34 mouse cellular contexts compared by ENCODE assay signal in genomic region chr4:145217046-145217445, GRCm38 (mm10).
"Had no signal": no experiment of that assay in that cellular context is flagged by ENCODE, and none has a peak within 500 bp of the region (broad histone marks: within the 10 kb centered on the region; RNA-seq: fewer than 3 reads in every experiment).

No protein-coding gene starts in this region.

- H3K4me2 ChIP-seq: heart, embryonic 12.5 days; heart, embryonic 13.5 days; heart, embryonic 15.5 days; hindbrain, embryonic 12.5 days; hindbrain, embryonic 13.5 days; hindbrain, embryonic 14.5 days; hindbrain, embryonic 15.5 days; intestine, embryonic 15.5 days; kidney, embryonic 15.5 days had no signal

- ATAC-seq: hindbrain, embryonic 16.5 days; hindbrain, postnatal 0 days; inflammation-experienced regulatory T-cells, adult 6 months; intestine, embryonic 15.5 days; intestine, embryonic 16.5 days; intestine, postnatal 0 days had no signal

- H3K36me3 ChIP-seq: heart, embryonic 12.5 days; heart, embryonic 13.5 days; heart, embryonic 15.5 days; hindbrain, embryonic 10.5 days; hindbrain, embryonic 12.5 days; hindbrain, embryonic 13.5 days; hindbrain, embryonic 15.5 days; intestine, embryonic 15.5 days; kidney, embryonic 15.5 days had no signal

- H3K4me3 ChIP-seq: heart, embryonic 12.5 days; heart, embryonic 13.5 days; heart, embryonic 15.5 days; hindbrain, embryonic 10.5 days; hindbrain, embryonic 12.5 days; hindbrain, embryonic 13.5 days; hindbrain, embryonic 15.5 days; intestine, embryonic 15.5 days; kidney, embryonic 15.5 days; layer of hippocampus, adult 2 months; left cerebral cortex, adult 2 months had no signal

- H3K4me1 ChIP-seq: intestine, embryonic 15.5 days had no signal

- DNase-seq: heart, postnatal 10 days; heart, postnatal 14 days; heart, postnatal 36 days; heart, postnatal 4 days; kidney, adult 11 months; kidney, adult 18-20 months; kidney, adult 2 months; kidney, adult 8-10 months; kidney, adult 9 months; kidney, postnatal 10 days; kidney, postnatal 14 days; kidney, postnatal 25 days; kidney, postnatal 36 days; kidney, postnatal 4 days; layer of hippocampus, adult 9-11 months; layer of hippocampus, postnatal 36 days had no signal

- H3K9me3 ChIP-seq: heart, embryonic 12.5 days; heart, embryonic 13.5 days; heart, embryonic 15.5 days; hindbrain, embryonic 10.5 days; hindbrain, embryonic 12.5 days; hindbrain, embryonic 13.5 days; hindbrain, embryonic 15.5 days; intestine, embryonic 15.5 days; kidney, embryonic 15.5 days had no signal

- H3K27me3 ChIP-seq: heart, embryonic 12.5 days; heart, embryonic 13.5 days; heart, embryonic 15.5 days; hindbrain, embryonic 12.5 days; hindbrain, embryonic 13.5 days; hindbrain, embryonic 15.5 days; intestine, embryonic 15.5 days; kidney, embryonic 15.5 days had no signal

- H3K9ac ChIP-seq: heart, embryonic 12.5 days; heart, embryonic 13.5 days; heart, embryonic 15.5 days; hindbrain, embryonic 12.5 days; hindbrain, embryonic 13.5 days; hindbrain, embryonic 14.5 days; hindbrain, embryonic 15.5 days; intestine, embryonic 15.5 days; kidney, embryonic 15.5 days had no signal

- H3K27ac ChIP-seq: heart, embryonic 13.5 days; heart, embryonic 15.5 days; hindbrain, embryonic 10.5 days; hindbrain, embryonic 12.5 days; hindbrain, embryonic 13.5 days; hindbrain, embryonic 14.5 days; hindbrain, embryonic 15.5 days; hindbrain, postnatal 0 days; intestine, embryonic 15.5 days; kidney, embryonic 15.5 days; kidney, postnatal 0 days; layer of hippocampus, adult 2 months; left cerebral cortex, adult 2 months had no signal
